Mouse (Mus musculus): ENCODE data around the gene Hexim2. TPM values are rescaled to one million over a fixed set of nuclear protein-coding genes. Genes with fewer than 3 reads are reported as not detected.
A peak's percentile ranks its signal among the peaks of the same experiment; 100 is the strongest.

Hexim2 gene
- polyA plus RNA-seq, 1 experiment from 2014 or later: 20.8 TPM

GRCm38 (mm10) chr11:103172392-103173040 lies 40.3 kb downstream of the Hexim2 start:
- H3K9me3 ChIP-seq: no peaks in the 10 kb centered on the region
- peaks cover 38% of the 10 kb centered on the region for H3K27me3 ChIP-seq
- H3K4me1 ChIP-seq: peaks cover 16% of the 10 kb centered on the region
- peak overlapping the region; percentile 74; the same call in 1 of the 2 replicates for H3K4me2 ChIP-seq (replicated peaks)
- ATAC-seq (replicated peaks): no peak
- H3K4me3 ChIP-seq: no peak overlapping the region
- WGBS: 63% methylated on average over 6 of the region's 6 CpGs
- no peak overlapping the region for H3K27ac ChIP-seq (replicated peaks)
- no peaks in the 10 kb centered on the region for H3K36me3 ChIP-seq
- no peak overlapping the region for H3K9ac ChIP-seq (replicated peaks)

DNA sequence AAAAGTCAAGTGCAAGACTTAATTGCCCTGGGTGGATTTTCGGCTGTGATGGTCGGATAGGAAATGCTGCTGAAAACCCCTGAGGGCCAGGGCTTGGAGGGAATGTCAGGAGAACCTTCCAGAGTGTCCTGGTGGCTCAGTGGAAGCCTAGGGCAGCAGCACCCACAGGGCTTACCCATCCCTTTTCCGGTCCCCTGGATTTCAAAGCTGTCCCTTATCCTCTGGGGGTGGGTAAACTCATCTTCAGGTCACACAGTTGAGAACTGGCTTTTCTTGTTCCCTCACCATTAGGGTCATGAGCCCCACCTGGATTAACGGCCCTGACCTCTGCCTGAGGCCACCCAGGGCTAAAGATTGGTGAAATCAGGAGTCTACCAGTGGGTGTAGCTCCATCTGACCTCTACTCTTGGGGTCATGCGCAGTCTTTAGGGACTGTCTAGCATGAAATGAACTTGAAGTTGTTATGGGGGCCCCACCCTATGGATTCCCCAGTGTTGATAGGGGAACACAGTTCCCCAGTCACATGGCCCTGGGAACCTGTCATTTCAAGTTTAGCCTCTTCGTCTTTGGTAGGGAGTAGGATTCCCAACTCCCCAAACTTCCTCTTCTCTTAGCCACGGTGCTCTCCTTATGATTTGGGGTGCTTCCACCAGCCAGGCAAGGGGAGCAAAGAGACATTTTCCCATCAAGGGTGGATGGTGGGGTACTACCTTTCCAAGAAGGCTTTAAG lies 41.0 kb downstream of the Hexim2 start:
- H3K4me3 ChIP-seq: no peak overlapping the region
- 83% methylated on average over 7 of the region's 7 CpGs for WGBS
- no peak overlapping the region for H3K9ac ChIP-seq (replicated peaks)
- no peaks in the 10 kb centered on the region for H3K36me3 ChIP-seq
- no peaks in the 10 kb centered on the region for H3K9me3 ChIP-seq
- H3K27me3 ChIP-seq: peaks cover 38% of the 10 kb centered on the region
- no peak overlapping the region for H3K4me2 ChIP-seq (replicated peaks)
- H3K4me1 ChIP-seq: peaks cover 16% of the 10 kb centered on the region
- ATAC-seq (replicated peaks): no peak
- no peak overlapping the region for H3K27ac ChIP-seq (replicated peaks)

DNA sequence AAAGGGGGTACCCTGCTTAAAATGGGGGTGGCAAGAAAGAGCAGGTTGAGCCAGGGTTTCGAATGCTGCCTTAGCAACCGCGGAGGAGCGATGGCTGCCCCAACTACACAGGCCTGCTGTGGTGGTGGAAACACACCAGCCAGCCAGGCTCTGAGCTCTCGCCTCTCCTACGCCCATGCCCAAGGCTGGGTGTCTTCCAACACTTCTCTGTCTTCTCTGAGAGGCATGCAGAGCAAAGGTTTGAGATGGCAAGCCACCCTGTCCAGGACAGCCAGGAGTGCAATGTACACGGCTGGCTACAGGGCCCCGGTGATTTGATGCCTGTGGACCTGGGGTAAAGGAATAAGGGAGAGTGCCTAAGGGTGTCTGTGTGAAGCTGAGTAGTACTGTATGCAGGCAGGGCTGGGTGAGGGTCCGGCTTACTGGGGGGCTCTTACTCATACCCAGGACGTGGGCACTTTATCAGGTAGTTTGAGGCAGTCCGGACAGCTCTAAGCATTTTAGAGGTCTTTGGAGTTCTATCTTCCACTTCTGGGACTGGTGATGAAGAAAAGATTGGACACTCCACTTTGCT lies 41.6 kb downstream of the Hexim2 start:
- H3K4me1 ChIP-seq: peaks cover 16% of the 10 kb centered on the region
- no peak overlapping the region for H3K9ac ChIP-seq (replicated peaks)
- no peak overlapping the region for H3K27ac ChIP-seq (replicated peaks)
- no peak for ATAC-seq (replicated peaks)
- H3K4me3 ChIP-seq: no peak overlapping the region
- 90% methylated on average over 11 of the region's 11 CpGs for WGBS
- H3K27me3 ChIP-seq: peaks cover 38% of the 10 kb centered on the region
- no peaks in the 10 kb centered on the region for H3K36me3 ChIP-seq
- no peaks in the 10 kb centered on the region for H3K9me3 ChIP-seq
- H3K4me2 ChIP-seq (replicated peaks): no peak overlapping the region

DNA sequence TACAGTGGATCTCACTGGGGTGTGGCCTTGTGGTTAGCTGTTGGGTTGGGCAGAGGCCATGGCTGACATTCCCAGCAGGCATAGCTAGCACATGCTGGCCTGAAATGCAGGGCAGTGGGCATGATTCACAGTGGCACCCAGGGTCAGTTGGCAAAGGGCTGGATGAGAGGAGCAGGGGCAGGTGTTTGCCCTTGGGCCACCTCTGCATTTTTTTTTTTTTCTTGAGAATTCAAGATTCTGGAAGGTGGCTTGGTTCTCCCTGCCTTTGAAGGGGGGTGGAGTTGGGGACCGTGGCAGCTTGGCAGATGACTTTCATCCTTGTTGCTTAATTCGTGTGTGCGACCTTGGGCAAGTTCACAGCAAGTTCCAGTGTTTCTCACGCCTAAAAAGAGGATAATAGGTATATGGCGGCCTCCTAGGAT lies 42.2 kb downstream of the Hexim2 start:
- no peak overlapping the region for H3K27ac ChIP-seq (replicated peaks)
- ATAC-seq (replicated peaks): no peak
- WGBS: 85% methylated on average over 5 of the region's 5 CpGs
- H3K4me3 ChIP-seq: no peak overlapping the region
- H3K36me3 ChIP-seq: no peaks in the 10 kb centered on the region
- no peak overlapping the region for H3K4me2 ChIP-seq (replicated peaks)
- peaks cover 34% of the 10 kb centered on the region for H3K27me3 ChIP-seq
- H3K9ac ChIP-seq (replicated peaks): no peak overlapping the region
- no peaks in the 10 kb centered on the region for H3K9me3 ChIP-seq
- H3K4me1 ChIP-seq: peaks cover 16% of the 10 kb centered on the region

DNA sequence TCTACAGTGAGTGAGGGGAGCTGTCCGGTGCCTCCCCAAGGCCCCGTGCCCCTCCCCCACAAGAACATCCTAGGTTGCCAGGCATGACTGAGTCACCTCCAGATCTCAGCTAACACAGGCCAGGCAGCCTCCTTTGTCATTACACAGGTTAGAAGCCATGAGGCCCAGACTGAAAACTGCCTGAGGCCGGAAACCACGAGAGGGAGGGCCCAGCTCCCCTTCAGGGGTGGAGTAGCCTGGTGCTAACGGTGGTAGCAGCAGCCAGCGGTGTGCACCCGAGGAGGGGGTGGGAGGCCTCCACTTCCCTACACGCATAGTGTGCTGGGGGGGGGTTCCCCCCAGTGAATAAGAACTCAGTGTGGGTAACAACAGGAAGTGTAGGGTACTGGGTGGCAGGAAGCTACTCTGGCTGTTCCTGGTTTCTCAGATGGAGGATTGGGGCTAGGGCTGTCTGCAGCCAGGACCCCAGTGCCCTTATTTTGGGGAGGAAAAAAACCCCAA lies 42.7 kb downstream of the Hexim2 start:
- H3K4me1 ChIP-seq: peaks cover 16% of the 10 kb centered on the region
- H3K27me3 ChIP-seq: peaks cover 29% of the 10 kb centered on the region; the same call in 1 of the 2 replicates
- H3K4me3 ChIP-seq: no peak overlapping the region
- 57% methylated on average over 8 of the region's 8 CpGs for WGBS
- no peak overlapping the region for H3K9ac ChIP-seq (replicated peaks)
- H3K9me3 ChIP-seq: no peaks in the 10 kb centered on the region
- ATAC-seq (replicated peaks): no peak
- no peak overlapping the region for H3K27ac ChIP-seq (replicated peaks)
- no peak overlapping the region for H3K4me2 ChIP-seq (replicated peaks)
- H3K36me3 ChIP-seq: no peaks in the 10 kb centered on the region

DNA sequence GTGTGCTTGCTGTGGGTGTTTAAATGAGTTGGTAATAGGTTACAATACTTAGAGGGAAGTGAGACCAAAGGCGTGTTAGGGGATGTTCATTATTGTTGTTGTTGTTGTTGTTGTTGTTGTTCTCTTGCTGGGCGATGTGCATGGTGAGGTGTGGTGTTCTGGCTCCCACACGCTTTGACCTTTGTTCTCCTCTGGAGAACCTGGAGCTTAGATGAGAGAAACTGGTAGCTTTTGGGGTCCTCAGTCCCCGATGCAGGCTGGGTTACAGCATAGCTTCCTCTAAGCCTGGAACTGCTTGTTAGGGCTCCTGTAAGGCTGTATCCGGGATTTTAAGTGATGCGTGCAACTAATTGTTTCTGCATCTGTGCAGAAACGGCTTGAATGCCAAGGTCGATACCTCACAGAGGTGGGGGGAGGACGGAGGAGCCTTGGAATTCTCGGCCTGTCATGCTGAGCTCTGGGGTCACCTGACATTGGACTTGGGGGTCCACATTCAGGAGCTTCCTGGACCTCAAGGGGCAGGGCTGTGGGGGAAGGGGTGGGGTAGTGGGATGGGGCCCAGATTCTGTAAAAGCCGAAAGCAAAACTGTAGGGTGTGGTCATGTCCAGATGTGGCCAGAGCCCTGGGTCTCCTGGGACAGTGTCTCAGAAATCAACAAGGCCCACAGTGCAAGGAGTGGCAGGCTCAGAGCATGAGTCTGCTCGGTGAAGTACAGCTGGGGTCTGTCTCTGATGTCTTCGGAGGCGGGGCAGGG lies 43.6 kb downstream of the Hexim2 start:
- H3K27me3 ChIP-seq: peaks cover 24% of the 10 kb centered on the region; the same call in 1 of the 2 replicates

DNA sequence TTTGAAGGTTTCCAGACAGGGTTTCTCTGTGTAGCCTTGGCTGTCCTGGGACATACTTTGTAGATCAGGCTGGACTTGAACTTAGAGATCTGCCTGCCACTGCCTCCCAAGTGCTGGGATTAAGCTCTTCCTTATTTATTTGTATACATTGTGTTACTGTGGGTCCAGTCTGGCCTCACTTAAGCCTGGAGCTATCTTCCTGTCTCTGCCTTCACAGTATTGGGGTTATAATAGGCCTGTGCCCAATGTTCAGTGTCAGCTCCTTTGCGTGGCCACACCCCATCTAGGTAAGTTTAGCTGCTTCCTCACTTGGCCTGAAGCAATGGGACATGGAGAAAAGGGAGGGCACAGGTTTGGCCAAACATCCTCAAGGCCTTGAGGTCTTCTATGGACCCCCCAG lies 44.3 kb downstream of the Hexim2 start:
- ATAC-seq (replicated peaks): no peak
- H3K36me3 ChIP-seq: no peaks in the 10 kb centered on the region
- 96% methylated on average over 1 of the region's 1 CpGs for WGBS
- H3K4me1 ChIP-seq: peaks cover 5% of the 10 kb centered on the region; the same call in 1 of the 2 replicates
- H3K9me3 ChIP-seq: no peaks in the 10 kb centered on the region
- no peak overlapping the region for H3K4me2 ChIP-seq (replicated peaks)
- no peak overlapping the region for H3K4me3 ChIP-seq
- no peak overlapping the region for H3K27ac ChIP-seq (replicated peaks)
- no peak overlapping the region for H3K9ac ChIP-seq (replicated peaks)
- peaks cover 17% of the 10 kb centered on the region; the same call in 1 of the 2 replicates for H3K27me3 ChIP-seq

More for the DNA sequence above, 43.6 kb downstream of the Hexim2 start:
- WGBS: 75% methylated on average over 14 of the region's 14 CpGs
- no peaks in the 10 kb centered on the region for H3K9me3 ChIP-seq
- peaks cover 10% of the 10 kb centered on the region for H3K4me1 ChIP-seq
- H3K36me3 ChIP-seq: no peaks in the 10 kb centered on the region
- H3K4me3 ChIP-seq: no peak overlapping the region
- no peak for ATAC-seq (replicated peaks)
- H3K27ac ChIP-seq (replicated peaks): no peak overlapping the region
- no peak overlapping the region for H3K9ac ChIP-seq (replicated peaks)
- no peak overlapping the region for H3K4me2 ChIP-seq (replicated peaks)

- no peaks in the 10 kb centered on the region for H3K36me3 ChIP-seq
- ATAC-seq (replicated peaks): no peak
- no peaks in the 10 kb centered on the region for H3K9me3 ChIP-seq
- WGBS: 69% methylated on average over 5 of the region's 5 CpGs
- no peaks in the 10 kb centered on the region for H3K4me1 ChIP-seq
- H3K27ac ChIP-seq (replicated peaks): no peak overlapping the region
- peaks cover 10% of the 10 kb centered on the region; the same call in 1 of the 2 replicates for H3K27me3 ChIP-seq
- H3K9ac ChIP-seq (replicated peaks): no peak overlapping the region
- H3K4me2 ChIP-seq (replicated peaks): no peak overlapping the region
- no peak overlapping the region for H3K4me3 ChIP-seq
These were observed 45.0 kb downstream of the Hexim2 start for GRCm38 (mm10) chr11:103177216-103177615.

DNA sequence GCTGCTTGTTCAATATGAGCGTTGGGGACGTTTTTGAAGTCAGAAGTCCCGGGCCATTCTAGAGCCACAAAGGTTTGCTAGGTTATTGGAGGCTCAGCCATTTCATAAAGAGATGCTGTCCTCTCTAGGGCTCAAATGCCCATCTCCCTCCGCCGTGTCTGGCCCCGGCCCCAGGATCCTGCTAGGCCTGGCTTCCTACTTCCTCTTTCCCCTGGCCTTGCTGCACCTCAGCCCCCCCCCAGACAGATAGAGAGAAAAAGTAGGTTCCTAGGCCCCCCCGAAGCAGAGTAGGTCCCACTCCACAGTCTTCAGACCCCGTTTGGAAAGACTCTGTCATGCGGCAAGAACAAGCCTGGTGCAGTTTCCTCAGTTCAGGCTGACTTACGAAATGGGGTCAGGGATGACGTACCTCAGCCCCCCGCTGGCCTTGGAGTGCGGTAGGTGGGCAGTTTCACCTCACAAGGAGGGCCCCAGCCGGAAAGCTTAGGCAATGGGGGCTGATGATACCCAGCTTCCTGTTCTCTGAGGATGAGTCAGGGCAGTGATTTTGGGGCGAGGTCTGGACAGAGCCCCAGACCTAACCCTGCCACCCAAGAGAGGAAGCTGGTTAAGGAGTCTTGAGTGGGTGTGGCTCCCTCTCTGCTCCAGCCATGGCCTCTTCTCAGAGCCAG lies 45.7 kb downstream of the Hexim2 start:
- H3K9me3 ChIP-seq: no peaks in the 10 kb centered on the region
- no peak overlapping the region for H3K27ac ChIP-seq (replicated peaks)
- 78% methylated on average over 15 of the region's 15 CpGs for WGBS
- no peaks in the 10 kb centered on the region for H3K4me1 ChIP-seq
- ATAC-seq (replicated peaks): no peak
- H3K36me3 ChIP-seq: no peaks in the 10 kb centered on the region
- H3K4me3 ChIP-seq: no peak overlapping the region
- H3K4me2 ChIP-seq (replicated peaks): no peak overlapping the region
- H3K27me3 ChIP-seq: peaks cover 5% of the 10 kb centered on the region; the same call in 1 of the 2 replicates
- H3K9ac ChIP-seq (replicated peaks): no peak overlapping the region

GRCm38 (mm10) chr11:103178748-103179147 lies 46.5 kb downstream of the Hexim2 start:
- no peaks in the 10 kb centered on the region for H3K4me1 ChIP-seq
- no peaks in the 10 kb centered on the region for H3K27me3 ChIP-seq
- H3K4me3 ChIP-seq: no peak overlapping the region
- 90% methylated on average over 8 of the region's 8 CpGs for WGBS
- no peaks in the 10 kb centered on the region for H3K9me3 ChIP-seq
- no peak overlapping the region for H3K4me2 ChIP-seq (replicated peaks)
- H3K36me3 ChIP-seq: no peaks in the 10 kb centered on the region
- no peak overlapping the region for H3K27ac ChIP-seq (replicated peaks)
- no peak for ATAC-seq (replicated peaks)
- no peak overlapping the region for H3K9ac ChIP-seq (replicated peaks)

GRCm38 (mm10) chr11:103180426-103180825 lies 48.2 kb downstream of the Hexim2 start:
- WGBS: 65% methylated on average over 1 of the region's 1 CpGs
- H3K4me3 ChIP-seq: no peak overlapping the region
- H3K27me3 ChIP-seq: no peaks in the 10 kb centered on the region
- no peak for ATAC-seq (replicated peaks)
- H3K9ac ChIP-seq (replicated peaks): no peak overlapping the region
- H3K9me3 ChIP-seq: no peaks in the 10 kb centered on the region
- H3K27ac ChIP-seq (replicated peaks): no peak overlapping the region
- no peak overlapping the region for H3K4me2 ChIP-seq (replicated peaks)
- no peaks in the 10 kb centered on the region for H3K36me3 ChIP-seq
- H3K4me1 ChIP-seq: no peaks in the 10 kb centered on the region
